Mouse (Mus musculus): Measurements from ENCODE around the gene Tspear.
A peak's percentile ranks its signal among the peaks of the same experiment; 100 is the strongest.
"Not testable (repeated sequence)": the region's sequence is repeated elsewhere in the genome, so short reads cannot be mapped to it uniquely, and the experiment has no call there.

The Tspear gene

DNA sequence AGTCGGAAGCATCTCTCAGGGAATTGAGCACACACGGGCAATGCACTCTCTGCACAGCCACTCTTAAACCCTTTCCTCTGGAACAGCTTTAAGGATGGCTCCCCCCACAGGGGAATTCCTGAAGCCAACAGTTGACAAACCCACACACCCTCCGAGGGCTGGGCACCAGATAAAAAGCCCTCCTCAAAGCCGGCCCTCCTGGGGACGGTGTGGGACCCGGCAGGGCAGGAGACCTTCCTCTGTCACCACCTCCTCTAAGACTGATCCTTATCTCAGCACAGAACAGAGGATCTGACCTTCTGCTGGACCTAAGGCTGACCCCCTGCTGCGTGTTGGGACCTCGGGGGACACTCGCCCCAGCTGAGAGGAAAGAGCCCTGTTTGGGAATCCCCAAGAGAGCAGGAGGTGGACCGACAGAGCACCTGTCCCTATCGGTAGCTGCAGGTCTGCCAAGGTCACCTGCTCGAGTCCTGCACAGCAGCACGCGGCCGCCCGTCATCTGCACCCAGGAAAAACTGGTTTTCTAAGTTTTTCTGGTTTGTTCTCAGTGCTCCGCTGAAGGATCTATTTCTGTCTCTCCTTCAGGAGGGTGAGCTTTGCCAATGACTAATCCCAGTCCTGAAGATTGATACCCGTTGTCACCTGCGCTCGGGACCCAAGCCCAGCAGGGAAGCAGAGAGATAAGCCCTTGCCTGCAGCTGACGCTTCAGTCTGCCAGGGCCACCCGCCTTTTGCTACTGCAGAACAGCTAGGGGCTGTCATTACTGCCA lies at the start of gene Tspear:
Gene Tspear (plus strand): TSS at position 675 of the 770 bp plus-strand sequence.
- DNase-seq (ENCODE audit: low spot score): no peak

DNA sequence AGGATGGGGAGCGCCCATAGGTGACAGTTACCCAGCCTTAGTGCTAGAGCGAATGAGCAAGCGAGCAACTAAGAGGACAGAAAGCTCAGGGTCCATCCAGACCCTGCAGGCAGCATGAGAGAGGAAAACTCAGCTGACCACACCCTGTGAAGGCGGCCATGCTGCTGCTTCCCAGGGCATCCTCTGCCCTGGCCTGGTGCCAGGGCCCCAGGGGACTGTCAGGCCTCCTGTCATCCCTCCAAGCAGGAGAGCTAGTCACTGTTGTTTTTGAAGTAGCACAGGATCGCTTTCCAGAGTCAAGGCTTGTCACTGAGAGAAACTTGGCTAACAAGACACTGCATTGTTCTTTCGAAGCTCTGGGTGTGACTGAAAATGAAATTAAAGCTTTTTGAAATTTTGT lies 47.4 kb upstream of the Tspear start:
- no peak for DNase-seq (ENCODE audit: low spot score)

DNA sequence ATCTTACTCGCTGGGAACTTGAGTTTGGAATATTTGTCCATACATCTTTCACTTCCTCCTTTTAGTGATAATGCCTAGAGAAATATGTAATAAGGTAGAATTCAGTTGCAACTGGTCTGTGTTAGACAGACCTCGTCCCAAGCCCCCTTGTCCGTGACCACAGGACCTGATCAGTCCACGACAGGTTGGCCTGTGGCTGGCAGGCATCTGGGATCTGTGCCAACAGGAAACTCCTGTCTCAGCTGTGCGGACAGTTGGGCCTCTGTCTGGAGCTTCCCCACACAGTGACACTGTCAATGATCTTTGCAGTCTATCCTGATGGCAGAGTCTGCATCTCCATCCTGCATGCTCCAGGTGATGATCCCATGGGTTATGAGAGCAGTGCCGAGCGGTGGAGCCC lies 43.2 kb upstream of the Tspear start:
- DNase-seq (ENCODE audit: low spot score): no peak

DNA sequence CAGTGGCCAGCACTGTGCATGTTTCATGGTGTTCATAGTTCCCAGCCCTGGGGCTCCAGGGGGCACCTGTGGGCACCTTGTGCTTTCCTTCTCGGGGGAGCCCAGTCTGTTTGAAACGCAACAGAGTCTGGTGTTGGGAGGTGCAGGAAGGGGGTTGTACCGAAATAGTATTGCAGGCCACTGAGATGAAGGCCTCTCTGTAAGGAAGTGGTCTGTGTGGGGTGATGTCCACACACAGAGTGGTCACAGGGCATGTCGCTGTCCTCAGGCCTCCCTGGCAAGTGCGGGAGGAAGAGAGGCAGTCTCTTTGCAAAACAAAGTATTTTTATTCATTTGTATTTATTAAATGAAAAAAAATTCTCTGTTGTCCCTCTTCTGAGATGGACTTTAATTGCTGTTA lies 40.8 kb upstream of the Tspear start:
- no peak for DNase-seq (ENCODE audit: low spot score)

DNA sequence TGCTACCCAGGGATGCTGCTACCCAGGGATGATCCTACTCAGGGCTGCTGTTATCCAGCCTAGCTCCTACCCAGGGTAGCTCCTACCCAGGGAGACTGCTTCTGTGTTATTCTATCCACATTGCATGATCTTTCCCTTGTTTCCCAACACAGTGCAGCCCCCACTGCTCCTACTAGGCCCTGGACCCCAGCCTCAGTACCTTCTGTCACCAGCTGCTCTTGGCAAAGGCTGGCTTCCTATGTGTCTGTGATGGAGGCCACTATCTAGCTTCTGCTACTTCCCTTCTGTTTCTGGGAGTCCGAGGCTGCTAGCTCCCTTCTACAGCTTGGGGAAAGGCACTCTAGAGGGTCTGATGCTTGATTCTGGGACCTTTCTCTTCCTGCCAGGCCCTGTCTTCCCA lies 38.9 kb upstream of the Tspear start:
- DNase-seq (ENCODE audit: low spot score): no peak

DNA sequence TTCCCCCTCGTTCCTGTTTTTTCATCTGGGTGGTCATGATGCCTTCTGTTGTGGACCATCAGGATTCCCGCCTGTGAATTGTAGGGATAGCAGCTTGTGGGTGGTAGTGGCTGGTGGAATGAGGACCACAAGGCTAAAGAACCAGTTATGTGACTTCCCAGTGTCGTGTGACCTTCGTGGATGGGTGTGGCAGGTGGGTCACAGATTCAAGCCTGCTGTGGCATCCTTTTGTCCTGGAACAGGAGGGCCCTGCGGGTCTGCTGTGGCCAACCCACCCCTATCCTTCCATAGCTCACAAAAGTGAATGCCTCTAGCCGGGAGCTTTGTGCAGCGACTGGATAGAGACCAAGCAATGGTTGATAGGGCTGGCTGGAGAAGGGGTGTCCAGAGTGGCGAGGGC lies 38.5 kb upstream of the Tspear start:
- no peak for DNase-seq (ENCODE audit: low spot score)

DNA sequence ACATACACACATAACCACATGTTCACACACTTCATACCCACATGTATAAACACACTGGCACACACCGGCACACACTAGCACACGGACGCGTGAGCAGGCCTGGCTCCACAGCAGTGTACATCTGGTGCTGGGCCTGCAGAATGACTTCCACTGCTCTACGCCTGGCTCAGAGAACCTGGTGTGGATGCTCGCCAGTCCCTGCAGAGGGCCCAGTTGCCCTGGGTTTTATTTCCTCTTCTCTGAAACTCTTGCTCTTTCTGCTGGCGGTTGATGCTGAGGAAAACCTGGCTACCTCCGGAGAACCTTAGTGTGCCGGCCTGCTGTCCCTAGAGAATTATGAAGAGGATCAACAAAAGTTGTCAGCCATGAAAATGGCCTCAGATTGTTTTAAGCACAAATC lies 34.3 kb upstream of the Tspear start:
- DNase-seq (ENCODE audit: low spot score): no peak

DNA sequence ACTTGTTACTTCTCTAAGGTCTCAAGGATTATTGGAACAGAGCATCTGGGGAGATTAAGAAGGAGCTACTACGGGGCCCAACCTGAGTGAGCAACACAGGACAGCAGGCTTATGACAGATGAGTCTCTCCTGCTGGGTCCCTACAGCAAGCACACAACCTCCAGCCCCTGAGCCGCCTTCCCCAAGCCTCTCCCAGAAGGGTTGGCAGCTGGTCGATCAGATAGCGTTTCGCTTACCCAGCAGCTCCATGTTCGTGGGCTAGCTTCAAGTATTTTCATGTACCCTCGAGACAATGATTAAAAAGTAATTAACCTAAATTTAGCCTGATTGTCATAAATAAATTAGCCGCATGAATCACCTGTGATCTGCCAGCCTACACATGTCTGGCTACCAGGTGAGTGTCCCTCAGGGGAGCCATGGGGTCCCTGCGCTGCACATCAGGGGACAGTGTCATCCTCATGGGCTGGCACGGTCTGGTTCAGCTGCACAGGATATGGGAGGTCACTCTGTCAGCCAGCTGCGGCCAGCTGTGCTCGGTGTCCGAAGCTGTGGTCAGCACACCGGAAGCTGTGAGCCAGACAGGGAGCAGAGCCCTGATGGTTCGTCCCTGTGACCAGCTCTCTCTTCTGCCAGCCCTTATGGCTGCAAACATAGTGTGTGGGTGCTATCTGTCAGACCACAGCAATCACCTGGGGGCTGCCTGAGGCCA lies 27.9 kb upstream of the Tspear start:
- DNase-seq (ENCODE audit: low spot score): peak; percentile 53

DNA sequence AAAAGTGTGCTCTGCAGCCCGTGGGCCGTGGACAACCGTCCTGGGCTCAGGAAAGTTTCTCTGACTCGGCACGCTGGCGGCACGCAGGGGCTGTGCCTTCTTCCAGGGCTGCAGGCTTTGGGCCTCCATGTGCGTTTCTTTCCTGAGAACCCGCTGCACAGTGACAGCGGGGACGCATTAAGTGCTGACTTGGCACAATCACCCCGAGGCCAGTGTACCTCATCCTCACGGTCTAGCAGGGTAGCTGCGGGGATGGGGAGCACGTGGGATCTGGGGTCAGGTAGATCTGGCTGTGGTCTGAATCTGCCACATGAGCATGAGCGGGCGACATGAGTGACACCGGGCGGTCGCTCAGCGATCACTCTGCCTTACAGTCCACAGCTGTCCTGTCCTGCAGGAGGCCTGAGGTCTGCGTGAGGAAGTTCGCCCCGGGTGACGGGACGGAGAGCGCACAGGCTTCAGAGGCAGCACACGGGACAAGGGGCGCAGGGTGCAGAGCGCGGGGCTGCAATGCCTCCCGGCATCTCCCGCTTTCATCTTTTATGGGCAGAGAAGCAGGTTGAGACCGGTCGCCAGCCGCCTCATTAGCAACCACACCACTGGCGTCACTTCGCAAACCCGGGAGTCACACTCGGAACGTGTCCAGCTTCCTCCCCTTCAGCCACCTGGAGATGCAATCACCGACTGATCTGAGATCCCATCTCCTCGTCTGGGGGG lies 22.3 kb upstream of the Tspear start:
- no peak for DNase-seq (ENCODE audit: low spot score)

DNA sequence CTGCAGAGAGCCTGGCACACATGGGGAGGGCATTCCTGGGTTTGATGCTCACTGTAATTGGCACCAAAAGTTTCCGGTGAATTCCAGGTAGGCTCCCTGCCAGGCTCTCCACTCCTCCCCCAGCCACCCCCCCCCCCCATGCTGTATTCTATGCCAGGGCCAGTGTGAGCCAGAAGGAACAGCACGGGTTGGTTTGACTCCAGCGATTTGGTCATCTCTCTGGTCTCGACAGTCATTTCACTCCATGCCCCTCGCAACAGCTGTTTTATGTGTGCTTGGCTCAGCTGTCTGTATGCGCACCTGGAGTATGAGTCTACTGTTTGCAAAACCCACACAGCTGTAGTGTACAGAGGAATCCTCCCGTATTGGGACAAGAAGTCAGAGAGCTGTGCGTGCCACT lies 20.0 kb upstream of the Tspear start:
- DNase-seq (ENCODE audit: low spot score): no peak

DNA sequence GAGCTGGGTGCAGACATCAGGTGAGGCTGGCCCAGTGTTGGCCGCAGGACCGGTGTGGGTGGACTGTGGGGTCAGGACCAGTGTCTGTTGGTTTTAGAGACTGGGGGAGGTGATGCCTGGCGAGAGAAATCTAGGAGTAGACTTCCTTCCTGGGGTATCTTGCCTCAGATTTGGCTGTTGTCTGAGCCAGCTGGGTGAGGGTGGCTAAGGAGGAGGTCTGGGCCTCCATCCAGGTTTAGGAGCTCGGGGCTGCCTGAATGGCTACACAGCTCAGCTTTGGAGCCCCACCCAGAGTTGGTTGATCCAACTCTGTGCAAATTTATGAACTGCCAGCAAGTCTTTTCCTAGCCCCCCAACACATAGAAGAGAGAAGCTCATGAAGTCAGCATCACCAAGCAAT lies 19.0 kb upstream of the Tspear start:
- no peak for DNase-seq (ENCODE audit: low spot score)

DNA sequence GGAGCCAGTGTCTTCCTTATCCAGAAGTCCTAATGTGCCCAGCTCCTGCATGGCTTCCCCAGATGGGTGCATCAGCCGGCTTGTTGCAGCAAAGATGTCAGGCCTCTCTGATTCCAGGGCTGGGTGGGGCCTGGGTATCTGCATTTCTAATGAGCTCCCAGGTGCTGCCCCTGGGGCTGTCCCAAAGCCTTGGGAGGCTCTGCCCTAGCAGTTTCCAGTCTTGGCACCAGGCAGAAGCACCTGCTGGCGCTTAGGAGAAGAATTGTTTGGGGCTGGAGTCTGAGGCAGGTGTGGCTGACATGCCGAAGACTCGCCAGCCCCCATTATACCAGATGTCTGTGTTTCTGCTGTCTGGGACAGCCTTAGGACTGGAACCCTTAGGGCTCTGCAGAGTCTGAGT lies 15.7 kb upstream of the Tspear start:
- DNase-seq (ENCODE audit: low spot score): no peak

DNA sequence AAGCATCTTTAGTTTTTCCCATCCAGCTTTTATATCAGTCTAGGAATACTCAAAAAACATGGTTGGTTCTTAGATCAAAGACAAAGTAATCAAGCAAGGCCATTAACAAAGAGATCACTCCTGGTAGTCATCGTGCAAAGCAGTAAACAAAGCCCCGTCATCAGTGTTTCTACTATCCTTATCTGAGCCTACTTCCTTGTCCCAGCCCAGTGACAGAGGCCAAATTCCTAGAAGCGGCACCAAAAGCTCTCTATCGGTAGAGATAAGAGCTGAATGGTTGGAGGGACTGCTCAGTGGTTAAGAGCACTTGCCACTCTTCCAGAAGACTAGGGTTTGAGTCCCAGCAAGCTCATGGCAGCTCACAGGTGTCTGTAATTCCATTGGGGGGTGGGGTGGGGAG lies 14.8 kb upstream of the Tspear start:
- no peak for DNase-seq (ENCODE audit: low spot score)

DNA sequence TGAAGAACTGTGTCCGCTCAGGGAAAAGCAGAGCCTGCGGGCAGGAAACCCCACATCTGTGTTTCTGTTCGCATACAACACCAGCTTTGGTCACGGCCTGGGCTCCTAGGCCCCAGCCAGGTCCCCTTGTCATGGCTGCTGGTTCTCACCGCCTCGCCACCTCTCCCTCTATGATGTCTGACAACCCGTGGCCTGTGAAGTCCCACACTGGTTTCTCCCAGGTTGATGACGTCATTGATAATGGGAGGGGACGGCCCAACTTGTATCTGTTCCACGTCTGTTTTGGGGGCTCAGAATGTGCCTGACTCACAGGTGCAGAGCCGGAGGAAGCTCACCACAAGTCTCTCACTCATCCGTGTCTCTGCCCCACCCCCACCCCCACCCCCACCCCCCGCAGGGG lies 12.6 kb upstream of the Tspear start:
- no peak for DNase-seq (ENCODE audit: low spot score)

DNA sequence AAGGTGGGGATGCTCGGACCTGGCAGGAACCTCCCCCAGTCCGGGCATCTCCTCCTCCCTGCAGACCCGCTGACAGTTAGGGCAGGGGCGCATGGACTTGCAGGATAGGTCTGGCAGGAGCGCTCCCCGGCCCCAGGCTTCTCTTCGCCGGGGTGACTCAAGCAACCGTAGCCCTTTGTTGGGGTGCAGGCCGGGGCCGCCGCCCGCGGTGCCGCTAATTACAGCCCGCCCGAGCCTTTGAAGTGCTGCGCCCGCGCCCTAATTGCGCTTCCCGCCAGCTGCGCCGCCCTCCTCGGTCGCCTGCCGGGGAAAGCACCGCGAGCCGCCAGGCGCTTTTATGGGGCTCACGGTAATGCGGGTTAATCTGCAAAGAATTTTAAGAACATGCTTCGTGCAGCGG lies 8.8 kb upstream of the Tspear start:
- DNase-seq (ENCODE audit: low spot score): no peak

DNA sequence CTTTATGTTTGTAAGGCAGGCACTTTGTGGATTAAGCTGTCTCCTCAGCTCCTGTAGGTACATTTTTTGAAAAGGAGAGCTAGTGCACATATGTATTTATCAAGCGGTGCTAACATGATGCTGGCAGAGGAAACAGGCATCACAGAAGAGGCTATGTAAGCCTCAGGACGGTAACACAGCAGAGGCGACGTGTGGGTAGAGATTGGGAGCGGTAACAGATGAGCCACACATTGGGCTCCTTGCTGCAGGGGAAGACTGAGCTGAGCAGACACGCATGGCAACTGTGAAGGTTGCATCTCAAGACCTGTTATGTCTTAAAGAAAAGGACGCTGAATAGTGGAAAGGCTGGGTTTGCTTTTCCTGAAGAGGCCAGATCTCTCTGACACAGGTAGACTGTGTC lies 3.4 kb upstream of the Tspear start:
- DNase-seq (ENCODE audit: low spot score): no peak

DNA sequence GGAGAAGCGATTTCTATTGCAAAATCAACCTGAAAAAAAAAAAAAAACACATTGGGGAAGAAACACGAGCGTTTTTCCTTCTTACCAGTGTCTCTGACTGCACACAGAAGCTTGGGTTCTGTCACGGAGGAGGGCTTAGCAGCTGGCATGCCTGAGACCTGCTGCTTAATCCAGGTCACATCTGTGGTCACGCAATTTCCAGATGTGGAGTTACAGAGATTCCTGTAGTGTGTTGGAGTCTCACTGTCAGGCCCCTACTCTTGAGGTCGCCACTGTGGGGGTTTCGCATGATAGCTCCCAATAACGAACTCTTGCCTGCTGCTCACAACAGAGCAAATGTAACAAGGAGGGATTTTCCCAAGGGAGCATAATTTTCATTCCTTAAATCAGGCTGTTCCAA lies 2.2 kb upstream of the Tspear start:
- DNase-seq (ENCODE audit: low spot score): no peak

DNA sequence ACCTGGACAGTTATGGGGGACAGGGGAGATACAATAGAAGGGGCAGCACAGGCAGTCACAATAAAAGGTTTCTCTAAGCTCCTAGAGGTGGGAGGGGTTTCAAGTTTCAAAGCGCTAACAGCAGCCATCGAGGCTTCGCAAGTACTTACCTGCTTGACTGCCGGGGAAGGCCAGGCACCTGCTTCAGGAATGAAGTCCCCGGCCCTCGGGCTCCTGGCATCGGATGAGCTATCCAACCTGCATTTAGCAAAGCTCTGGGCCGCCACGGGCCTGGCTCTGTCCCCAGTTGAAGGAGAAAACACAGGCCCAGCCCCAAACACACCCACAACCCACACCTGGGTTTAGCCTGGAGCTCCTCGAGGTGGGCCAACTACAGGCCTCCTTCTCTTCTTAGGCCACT lies 652 bp downstream of the Tspear start:
- no peak for DNase-seq (ENCODE audit: low spot score)

DNA sequence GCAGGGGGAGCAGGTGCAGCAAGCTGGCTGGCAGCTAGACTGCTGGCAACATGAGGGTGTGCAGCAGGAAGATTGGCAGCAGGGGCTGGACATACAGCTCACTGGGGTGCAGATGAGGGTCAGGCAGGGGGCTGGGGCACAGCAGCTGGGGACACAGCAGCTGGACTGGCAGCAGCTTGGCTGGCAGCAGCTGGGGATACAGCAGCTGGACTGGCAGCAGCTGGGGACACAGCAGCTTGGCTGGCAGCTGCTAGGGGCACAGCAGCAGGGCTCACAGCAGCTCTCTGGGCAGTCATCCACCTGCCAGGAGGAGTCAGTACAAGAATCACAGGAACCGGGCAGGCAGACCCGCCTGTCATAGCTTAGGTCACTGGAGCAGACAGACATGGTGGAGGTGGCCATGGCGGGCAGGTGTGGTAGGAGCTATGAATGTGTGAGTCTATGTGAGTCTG lies 4.0 kb downstream of the Tspear start, which contains the start of gene Gm19402:
Gene Gm19402 (minus strand): TSS at position 402 of the 452 bp plus-strand sequence.
- DNase-seq (ENCODE audit: low spot score): not testable (repeated sequence)

DNA sequence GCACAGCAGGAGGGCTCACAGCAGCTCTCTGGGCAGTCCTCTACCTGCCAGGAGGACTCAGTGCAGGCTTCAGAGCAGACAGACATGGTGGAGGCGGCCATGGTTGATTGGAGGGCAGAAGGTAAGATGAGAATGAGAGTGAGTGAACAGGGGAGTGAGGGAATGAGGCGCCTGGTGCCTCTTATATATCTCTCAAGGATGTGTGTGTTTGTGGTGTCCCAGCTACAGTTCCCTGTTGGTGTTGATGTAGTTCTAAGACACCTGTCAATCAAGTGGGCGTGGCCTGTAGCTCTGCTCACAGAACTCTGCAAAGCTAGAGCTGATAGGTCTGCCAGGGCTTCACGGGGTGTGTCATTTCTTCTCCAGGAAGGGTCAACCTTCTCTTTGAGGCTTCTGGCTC lies 10.8 kb downstream of the Tspear start, which contains the start of gene Gm9508:
Gene Gm9508 (minus strand): TSS at position 101 of the 400 bp plus-strand sequence.
- DNase-seq (ENCODE audit: low spot score): no peak

DNA sequence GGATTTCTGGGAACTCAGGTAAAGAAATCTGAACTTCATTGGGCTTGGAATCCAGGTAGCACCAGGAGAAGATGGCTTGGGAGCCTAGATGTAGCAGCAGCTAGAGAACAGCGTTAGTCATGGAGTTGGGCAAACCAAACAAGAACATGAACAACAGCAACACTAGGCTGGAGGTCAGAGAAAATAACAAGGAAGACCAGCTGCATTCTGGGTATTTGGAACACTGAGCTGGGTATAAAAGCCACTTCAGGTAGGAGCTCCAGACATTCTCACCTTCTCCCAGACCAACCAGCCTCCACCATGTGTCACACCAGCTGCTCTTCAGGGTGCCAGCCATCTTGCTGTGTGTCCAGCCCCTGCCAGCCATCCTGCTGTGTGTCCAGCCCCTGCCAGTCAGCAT lies 20.0 kb downstream of the Tspear start, which contains the start of gene Gm10272:
Gene Gm10272 (plus strand): TSS at position 301 of the 400 bp plus-strand sequence.
- DNase-seq (ENCODE audit: low spot score): no peak

DNA sequence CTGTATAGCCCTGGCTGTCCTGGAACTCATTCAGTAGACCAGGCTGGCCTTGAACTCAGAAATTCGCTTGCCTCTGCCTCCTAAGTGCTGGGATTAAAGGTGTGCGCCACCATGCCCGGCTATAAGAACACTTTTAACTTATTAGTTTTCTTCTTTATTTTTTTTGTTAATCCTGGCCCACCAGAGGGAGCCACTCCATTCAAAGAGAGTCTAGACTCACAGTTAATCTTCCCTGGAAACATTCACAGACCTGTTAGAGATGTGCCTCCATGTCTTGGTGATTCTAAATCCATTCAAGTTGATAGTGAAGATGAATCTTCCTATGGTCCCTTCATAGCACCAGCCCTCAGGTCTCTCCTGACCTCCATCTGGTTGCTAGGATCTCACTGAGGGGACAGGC lies 23.5 kb downstream of the Tspear start:
- DNase-seq (ENCODE audit: low spot score): no peak

DNA sequence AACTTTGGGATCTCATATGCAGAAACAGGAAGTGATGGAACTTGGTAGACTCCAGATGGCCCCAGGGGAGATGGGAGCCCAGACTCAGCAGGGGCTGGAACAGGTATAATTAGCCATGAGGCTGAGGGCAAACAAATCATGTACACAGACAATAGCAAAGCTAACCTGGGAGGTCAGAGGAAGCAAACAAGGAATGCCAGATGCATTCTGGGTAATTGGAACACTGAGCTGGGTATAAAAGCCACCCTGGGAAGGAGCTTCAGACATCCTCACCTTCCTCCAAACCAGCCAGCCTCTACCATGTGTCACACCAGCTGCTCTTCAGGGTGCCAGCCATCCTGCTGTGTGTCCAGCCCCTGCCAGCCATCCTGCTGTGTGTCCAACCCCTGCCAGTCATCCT lies 24.8 kb downstream of the Tspear start, which contains the start of gene Gm10024:
Gene Gm10024 (plus strand): TSS at position 301 of the 400 bp plus-strand sequence.
- DNase-seq (ENCODE audit: low spot score): not testable (repeated sequence)
